Mouse (Mus musculus) brown adipose tissue, adult 24 weeks (tissue): ENCODE data around the gene Pdzph1. TPM values are rescaled to one million over a fixed set of nuclear protein-coding genes. Genes with fewer than 3 reads are reported as not detected.

Source experiments
- H3K27ac ChIP-seq: fragments of 200-500 bp; replicated peaks from 2 replicates; pipeline ENCODE4 v1.5.1; 2012; ENCODE audit warnings: low read depth, mild to moderate bottlenecking, low read length
- H3K4me1 ChIP-seq: fragments of 200-500 bp; 2 replicates; pipeline ENCODE4 v1.6.1; 2012; ENCODE audit warnings: low read length, mixed read lengths; ENCODE audit not compliant: control insufficient read depth, insufficient read depth, insufficient read length
- H3K4me3 ChIP-seq: fragments of 200-500 bp; 2 replicates; pipeline ENCODE4 v1.5.1; 2012; ENCODE audit warnings: low read depth, mild to moderate bottlenecking, low read length, moderate library complexity; ENCODE audit not compliant: insufficient read depth
- polyA plus RNA-seq: library from polyadenylated mRNA; stranded (reverse); fragments of >200 nt; gene quantifications from 2 replicates; pipeline ENCODE4 v1.2.4, GENCODE M21; 2012; ENCODE audit not compliant: missing spikeins, insufficient read depth, insufficient read length

The Pdzph1 gene
- polyA plus RNA-seq, 1 experiment, result not detected

GRCm38 (mm10) chr17:58937533-58937932, 53.6 kb downstream of the Pdzph1 start:
- Histone ChIP-seq H3K4me1 (no peaks in the 10 kb centered on the region), H3K4me3 (no peak overlapping the region)

GRCm38 (mm10) chr17:58932983-58933280, 58.2 kb downstream of the Pdzph1 start:
- Histone ChIP-seq H3K4me1 (no peaks in the 10 kb centered on the region), H3K4me3 (no peak overlapping the region), H3K27ac (no peak overlapping the region)

More at GRCm38 (mm10) chr17:58937533-58937932, 53.6 kb downstream of the Pdzph1 start:
- H3K27ac ChIP-seq, result no peak overlapping the region

- H3K4me3 ChIP-seq, result no peak overlapping the region
- no peak overlapping the region for H3K27ac ChIP-seq
- H3K4me1 ChIP-seq, result no peaks in the 10 kb centered on the region
Observed at GRCm38 (mm10) chr17:58932279-58932982, 58.7 kb downstream of the Pdzph1 start.

- no peak overlapping the region for H3K27ac ChIP-seq
- no peaks in the 10 kb centered on the region for H3K4me1 ChIP-seq
- no peak overlapping the region for H3K4me3 ChIP-seq
Observed at GRCm38 (mm10) chr17:58924754-58925546, 66.2 kb downstream of the Pdzph1 start.

GRCm38 (mm10) chr17:58923901-58924476, 67.2 kb downstream of the Pdzph1 start:
- Histone ChIP-seq H3K4me3 (no peak overlapping the region), H3K4me1 (no peaks in the 10 kb centered on the region), H3K27ac (no peak overlapping the region)

- H3K4me1 ChIP-seq, result no peaks in the 10 kb centered on the region
- H3K27ac ChIP-seq, result no peak overlapping the region
- no peak overlapping the region for H3K4me3 ChIP-seq
Observed at GRCm38 (mm10) chr17:58923316-58923866, 67.8 kb downstream of the Pdzph1 start.

- H3K27ac ChIP-seq, result no peak overlapping the region
- no peaks in the 10 kb centered on the region for H3K4me1 ChIP-seq
- no peak overlapping the region for H3K4me3 ChIP-seq
Observed at GRCm38 (mm10) chr17:58922821-58923220, 68.4 kb downstream of the Pdzph1 start.

- Histone ChIP-seq H3K4me3 (no peak overlapping the region), H3K4me1 (no peaks in the 10 kb centered on the region), H3K27ac (no peak overlapping the region)
Observed at GRCm38 (mm10) chr17:58919927-58920326, 71.2 kb downstream of the Pdzph1 start.

- no peak overlapping the region for H3K4me3 ChIP-seq
- no peaks in the 10 kb centered on the region for H3K4me1 ChIP-seq
- H3K27ac ChIP-seq, result no peak overlapping the region
Observed at GRCm38 (mm10) chr17:58919061-58919460, 72.1 kb downstream of the Pdzph1 start.

- H3K4me1 ChIP-seq, result no peaks in the 10 kb centered on the region
- no peak overlapping the region for H3K4me3 ChIP-seq
- H3K27ac ChIP-seq, result no peak overlapping the region
Observed at GRCm38 (mm10) chr17:58918539-58918938, 72.6 kb downstream of the Pdzph1 start.

GRCm38 (mm10) chr17:58911564-58911963, 79.6 kb downstream of the Pdzph1 start:
- Histone ChIP-seq H3K27ac (no peak overlapping the region), H3K4me1 (no peaks in the 10 kb centered on the region), H3K4me3 (no peak overlapping the region)

GRCm38 (mm10) chr17:58909061-58909661, 82.0 kb downstream of the Pdzph1 start:
- Histone ChIP-seq H3K27ac (no peak overlapping the region), H3K4me1 (no peaks in the 10 kb centered on the region), H3K4me3 (no peak overlapping the region)

- H3K4me1 ChIP-seq, result no peaks in the 10 kb centered on the region
- H3K4me3 ChIP-seq, result no peak overlapping the region
- no peak overlapping the region for H3K27ac ChIP-seq
Observed at GRCm38 (mm10) chr17:58906001-58906400, 85.2 kb downstream of the Pdzph1 start.

- Histone ChIP-seq H3K4me3 (no peak overlapping the region), H3K4me1 (no peaks in the 10 kb centered on the region), H3K27ac (no peak overlapping the region)
Observed at GRCm38 (mm10) chr17:58891488-58892210, 99.5 kb downstream of the Pdzph1 start.
